Mouse (Mus musculus) B cell, adult 2 months (primary cell): ENCODE results near the gene Gpr68.

Source experiments
- DNase-seq, 2 experiments: peaks; one replicate each; pipeline ENCODE4 v3.0.0; 2022

Gpr68 gene

GRCm38 (mm10) chr12:100867097-100867496 lies 40.9 kb downstream of the Gpr68 start:
- DNase-seq = no peak

GRCm38 (mm10) chr12:100865509-100866078 lies 42.4 kb downstream of the Gpr68 start:
- DNase-seq = peak; percentile 34 to 41

- no peak for DNase-seq
Observed at GRCm38 (mm10) chr12:100865072-100865471, 42.9 kb downstream of the Gpr68 start.

- no peak for DNase-seq
Observed at GRCm38 (mm10) chr12:100862856-100863446, 45.0 kb downstream of the Gpr68 start.

- no peak for DNase-seq
Observed at GRCm38 (mm10) chr12:100862272-100862671, 45.7 kb downstream of the Gpr68 start.

- peak; percentile 24 to 32 for DNase-seq
Observed at GRCm38 (mm10) chr12:100857791-100858190, 50.2 kb downstream of the Gpr68 start.

GRCm38 (mm10) chr12:100856337-100856736 lies 51.7 kb downstream of the Gpr68 start:
- no peak for DNase-seq

GRCm38 (mm10) chr12:100852370-100852769 lies 55.6 kb downstream of the Gpr68 start:
- no peak for DNase-seq

GRCm38 (mm10) chr12:100849421-100850138 lies 58.4 kb downstream of the Gpr68 start:
- peak; percentile 65 to 66 for DNase-seq

GRCm38 (mm10) chr12:100847437-100848080 lies 60.4 kb downstream of the Gpr68 start:
- no peak for DNase-seq

GRCm38 (mm10) chr12:100846566-100846965 lies 61.4 kb downstream of the Gpr68 start:
- no peak for DNase-seq

GRCm38 (mm10) chr12:100845829-100846228 lies 62.2 kb downstream of the Gpr68 start:
- no peak for DNase-seq

- DNase-seq = no peak
Observed at GRCm38 (mm10) chr12:100844546-100844945, 63.5 kb downstream of the Gpr68 start.

- no peak for DNase-seq
Observed at GRCm38 (mm10) chr12:100843171-100843570, 64.8 kb downstream of the Gpr68 start.

GRCm38 (mm10) chr12:100841211-100841792 lies 66.7 kb downstream of the Gpr68 start:
- DNase-seq = peak; percentile 85

GRCm38 (mm10) chr12:100839926-100840325 lies 68.1 kb downstream of the Gpr68 start:
- no peak for DNase-seq

GRCm38 (mm10) chr12:100839079-100839600 lies 68.9 kb downstream of the Gpr68 start:
- peak; percentile 41 to 43 for DNase-seq

GRCm38 (mm10) chr12:100837208-100837607 lies 70.8 kb downstream of the Gpr68 start:
- peak; percentile 58 for DNase-seq

- DNase-seq = no peak
Observed at GRCm38 (mm10) chr12:100831629-100832325, 76.2 kb downstream of the Gpr68 start.

GRCm38 (mm10) chr12:100831021-100831420 lies 77.0 kb downstream of the Gpr68 start:
- DNase-seq = no peak
